Mouse (Mus musculus) left cerebral cortex, postnatal 25 days (tissue): Measurements from ENCODE around the gene Map1s. TPM values are rescaled to one million over a fixed set of nuclear protein-coding genes. Genes with fewer than 3 reads are reported as not detected.
"Not testable (repeated sequence)": the region's sequence is repeated elsewhere in the genome, so short reads cannot be mapped to it uniquely, and the experiment has no call there.

ENCODE experiments used
- DNase-seq, 2 experiments: peaks; one replicate each; pipeline ENCODE4 v3.0.0; 2022; ENCODE audit warnings: low spot score in 2 of 2, mixed read lengths in 1 of 2
- intact Hi-C: fragments of 180-260 bp; cut with DNase I; formaldehyde crosslinking; loops from one replicate; pipeline ENCODE4 v1.15.1; 2025
- total RNA-seq, 2 experiments: library from RNA; stranded (reverse); gene quantifications; 2 replicates each; pipeline ENCODE4 v1.2.3; 2021

Map1s gene
- total RNA-seq, 2 experiments from 2014 or later: 71.2 to 80.7 TPM

- DNase-seq: no peak
- intact Hi-C loops: no loop called here
These were observed 31.3 kb upstream of the Map1s start for GRCm38 (mm10) chr8:70874441-70874840.

- DNase-seq: no peak
- intact Hi-C loops: no loop called here
These were observed 29.4 kb upstream of the Map1s start for GRCm38 (mm10) chr8:70876382-70876781.

- intact Hi-C loops: no loop called here
- DNase-seq: no peak
These were observed 27.6 kb upstream of the Map1s start for GRCm38 (mm10) chr8:70878178-70878577.

GRCm38 (mm10) chr8:70879500-70879899 lies 26.2 kb upstream of the Map1s start:
- intact Hi-C loops: no loop called here
- DNase-seq: no peak

GRCm38 (mm10) chr8:70880126-70880525 lies 25.6 kb upstream of the Map1s start:
- DNase-seq: peak in 1 of 2 experiments; percentile 47
- intact Hi-C loops: no loop called here

GRCm38 (mm10) chr8:70880546-70880945 lies 25.2 kb upstream of the Map1s start:
- intact Hi-C loops: no loop called here
- no peak for DNase-seq

GRCm38 (mm10) chr8:70884186-70884585 lies 21.5 kb upstream of the Map1s start:
- intact Hi-C loops: no loop called here
- DNase-seq: no peak

- DNase-seq: no peak
- intact Hi-C loops: no loop called here
These were observed 21.0 kb upstream of the Map1s start for GRCm38 (mm10) chr8:70884683-70885082.

- no peak for DNase-seq
- intact Hi-C loops: no loop called here
These were observed 20.1 kb upstream of the Map1s start for GRCm38 (mm10) chr8:70885612-70886011.

- intact Hi-C loops: no loop called here
- DNase-seq: peak in 1 of 2 experiments; percentile 44
These were observed 18.1 kb upstream of the Map1s start for GRCm38 (mm10) chr8:70887669-70888068.

- intact Hi-C loops: no loop called here
- DNase-seq: no peak
These were observed 15.1 kb upstream of the Map1s start for GRCm38 (mm10) chr8:70890656-70891055.

- intact Hi-C loops: no loop called here
- no peak for DNase-seq
These were observed 14.4 kb upstream of the Map1s start for GRCm38 (mm10) chr8:70891356-70891755.

- intact Hi-C loops: no loop called here
- no peak for DNase-seq
These were observed 13.5 kb upstream of the Map1s start, which contains the start of gene Slc5a5 for GRCm38 (mm10) chr8:70892022-70892895. TSS of gene Slc5a5 (minus strand) at chr8:70892757.

GRCm38 (mm10) chr8:70892896-70893655 lies 12.7 kb upstream of the Map1s start:
- intact Hi-C loops: loop anchor here (1.0 kb wide), 1 partner anchor 20 kb away; the partner anchor contains the start of gene Ccdc124
- no peak for DNase-seq

GRCm38 (mm10) chr8:70893656-70894384 lies 11.9 kb upstream of the Map1s start:
- DNase-seq: peak; percentile 58 to 64
- intact Hi-C loops: loop anchor here (1.0 kb wide), 1 partner anchor 21 kb away; the partner anchor contains the start of gene Ccdc124

- intact Hi-C loops: no loop called here
- DNase-seq: no peak
These were observed 11.4 kb upstream of the Map1s start for GRCm38 (mm10) chr8:70894385-70894720.

- intact Hi-C loops: loop anchor here (5.0 kb wide), 3 partner anchors 312 to 567 kb away; partner anchors contain the start of genes Abhd8, Haus8, Mrpl34 and Myo9b
These were observed 10.8 kb upstream of the Map1s start for GRCm38 (mm10) chr8:70894771-70895545.

GRCm38 (mm10) chr8:70895571-70896259 lies 10.0 kb upstream of the Map1s start:
- intact Hi-C loops: loop anchor here (2.0 to 5.0 kb wide), 5 partner anchors 69 to 567 kb away; partner anchors contain the start of genes Abhd8, Haus8, Mrpl34 and Myo9b
- DNase-seq: not testable (repeated sequence)

More at GRCm38 (mm10) chr8:70894771-70895545, 10.8 kb upstream of the Map1s start:
- no peak for DNase-seq
